Mouse (Mus musculus): ENCODE data around the gene Atxn1.

- TF ChIP-seq CTCF (IDR thresholded peaks at IDR 0.05; ENCODE audit: borderline replicate concordance, insufficient read depth, low read length) (no peak), POLR2A (IDR thresholded peaks at IDR 0.05; ENCODE audit: low read depth, low read length) (no peak)
These were observed 135.4 kb downstream of the Atxn1 start for GRCm38 (mm10) chr13:45829341-45829936.
